Mouse (Mus musculus) liver, postnatal 0 days (tissue): ENCODE measurements around the gene Morf4l2. TPM values are rescaled to one million over a fixed set of nuclear protein-coding genes. Genes with fewer than 3 reads are reported as not detected.
"Not testable (repeated sequence)": the region's sequence is repeated elsewhere in the genome, so short reads cannot be mapped to it uniquely, and the experiment has no call there.

Source experiments
- ATAC-seq: fragments of 200-750 bp; cut with Nextera tagmentation; 2 replicates; pipeline ENCODE4 v1.8.0; 2017; ENCODE audit warnings: mild to moderate bottlenecking, moderate library complexity
- DNase-seq: peaks from one replicate; pipeline ENCODE4 v3.0.0-alpha.2; 2016
- H3K27ac ChIP-seq: fragments of 300-500 bp; sonication (generic); 2 replicates; pipeline ENCODE4 v1.5.1; 2014; ENCODE audit warnings: antibody characterized with exemption, moderate library complexity, mild to moderate bottlenecking, low read depth
- H3K27me3 ChIP-seq: fragments of 300-500 bp; sonication (generic); 2 replicates; pipeline ENCODE4 v1.6.1; 2014; ENCODE audit warnings: low read length, control low read depth, mixed read lengths; ENCODE audit not compliant: insufficient read depth
- H3K36me3 ChIP-seq: fragments of 300-500 bp; sonication (generic); replicated peaks from 2 replicates; pipeline ENCODE4 v1.6.1; 2014; ENCODE audit warnings: mild to moderate bottlenecking, control low read depth, low read length, moderate library complexity, mixed read lengths; ENCODE audit not compliant: insufficient read depth
- H3K4me1 ChIP-seq: fragments of 300-500 bp; sonication (generic); 2 replicates; pipeline ENCODE4 v1.6.1; 2014; ENCODE audit warnings: antibody characterized with exemption, mild to moderate bottlenecking, control low read depth; ENCODE audit not compliant: insufficient read depth
- H3K4me2 ChIP-seq: fragments of 300-500 bp; sonication (generic); 2 replicates; pipeline ENCODE4 v1.6.1; 2014; ENCODE audit warnings: low read depth, mild to moderate bottlenecking, low read length, moderate library complexity, mixed read lengths
- H3K4me3 ChIP-seq: fragments of 300-500 bp; sonication (generic); 2 replicates; pipeline ENCODE4 v1.5.1; 2014; ENCODE audit warnings: low read depth, low read length
- H3K9ac ChIP-seq: fragments of 300-500 bp; sonication (generic); replicated peaks from 2 replicates; pipeline ENCODE4 v1.6.1; 2014; ENCODE audit warnings: mild to moderate bottlenecking, moderate library complexity
- H3K9me3 ChIP-seq: fragments of 300-500 bp; sonication (generic); 2 replicates; pipeline ENCODE4 v1.6.1; 2016; ENCODE audit warnings: mild to moderate bottlenecking, control low read depth, low read length, mixed read lengths
- CTCF ChIP-seq: sonication (generic); IDR thresholded peaks from 2 replicates; pipeline ENCODE4 v1.5.1; 2016; ENCODE audit warnings: antibody characterized with exemption, low read depth
- EP300 ChIP-seq: IDR thresholded peaks from 2 replicates; pipeline ENCODE4 v1.6.1; 2016; ENCODE audit warnings: antibody characterized with exemption, low read depth, mild to moderate bottlenecking
- WGBS: fragments of 180-500 bp; shearing (Covaris S2); extraction: QIAGEN DNeasy Blood & Tissue Kit; methylation state at CpG from one replicate; pipeline ENCODE4 v1.1.7; 2014; ENCODE audit not compliant: insufficient replicate concordance; 5-methylcytosine and 5-hydroxymethylcytosine counted together
- polyA plus RNA-seq: library from polyadenylated mRNA; unstranded; fragments of >200 nt; fragmentation: Nextera tagmentation; extraction: Ambion mirVana; gene quantifications from 2 replicates; pipeline ENCODE4 v1.2.1, GENCODE M21; 2015

Gene Morf4l2
- polyA plus RNA-seq, 1 experiment from 2014 or later: 163 TPM

DNA sequence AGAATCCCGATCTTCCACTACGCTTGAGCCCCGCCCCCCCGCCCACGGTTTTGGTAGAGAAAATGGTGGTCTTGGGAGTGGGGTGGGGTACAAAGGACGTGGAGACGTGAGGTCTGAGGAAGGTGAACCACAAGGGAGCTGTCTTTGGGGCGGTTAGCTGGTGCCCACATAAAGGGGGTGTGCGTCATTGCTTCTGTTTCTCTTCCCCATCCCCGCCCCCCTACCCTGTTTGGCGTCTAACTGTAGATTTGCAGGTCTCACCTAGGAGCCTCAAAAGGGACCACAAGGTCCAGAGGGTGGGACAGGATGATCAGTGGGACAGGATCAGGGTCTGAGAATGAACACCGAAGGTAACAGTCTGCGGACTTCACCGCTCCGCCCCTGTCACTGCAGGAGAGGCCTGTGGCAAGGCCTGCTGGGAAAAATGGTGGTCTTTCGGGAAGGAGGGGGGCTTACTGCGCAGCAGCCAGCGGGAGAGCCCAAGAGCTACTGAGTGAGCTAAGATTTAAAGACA is 35.3 kb downstream of the Morf4l2 start:
- peaks cover 7% of the 10 kb centered on the region; the same call in 1 of the 2 replicates for H3K27me3 ChIP-seq
- no peaks in the 10 kb centered on the region for H3K9me3 ChIP-seq
- H3K4me2 ChIP-seq: peak overlapping the region; percentile 67
- TF ChIP-seq CTCF (no peak), EP300 (no peak)
- peak overlapping the region; percentile 50 for H3K4me3 ChIP-seq
- WGBS: 20% methylated on average over 16 of the region's 18 CpGs
- no peaks in the 10 kb centered on the region for H3K4me1 ChIP-seq
- peak overlapping the region; percentile 64 for H3K9ac ChIP-seq
- peak; percentile 45 for ATAC-seq
- peak; percentile 15 for DNase-seq
- 0 out of 2 replicates have a peak overlapping the region, but pooled peaks have one; percentile 16 for H3K27ac ChIP-seq
- no peaks in the 10 kb centered on the region for H3K36me3 ChIP-seq

GRCm38 (mm10) chrX:136707446-136708167 is 35.9 kb downstream of the Morf4l2 start, which contains the start of gene Tceal1:
Tceal1 (plus strand) TSS chrX:136707982.
- H3K27me3 ChIP-seq: peaks cover 7% of the 10 kb centered on the region; the same call in 1 of the 2 replicates
- no peaks in the 10 kb centered on the region for H3K9me3 ChIP-seq
- 0 out of 2 replicates have a peak within 1 kb of the TSS, but pooled peaks have one; percentile 16 for H3K27ac ChIP-seq
- H3K4me1 ChIP-seq: no peaks in the 10 kb centered on the region
- peak within 1 kb of the TSS; percentile 64 for H3K9ac ChIP-seq
- H3K4me3 ChIP-seq: peak within 1 kb of the TSS; percentile 50
- 22% methylated on average over 15 of the region's 15 CpGs for WGBS
- TF ChIP-seq EP300: no peak
- no peak for TF ChIP-seq CTCF
- DNase-seq (peak; percentile 37), ATAC-seq (peak; percentile 77)
- H3K36me3 ChIP-seq: no peaks in the 10 kb centered on the region
- H3K4me2 ChIP-seq: peak within 1 kb of the TSS; percentile 67

DNA sequence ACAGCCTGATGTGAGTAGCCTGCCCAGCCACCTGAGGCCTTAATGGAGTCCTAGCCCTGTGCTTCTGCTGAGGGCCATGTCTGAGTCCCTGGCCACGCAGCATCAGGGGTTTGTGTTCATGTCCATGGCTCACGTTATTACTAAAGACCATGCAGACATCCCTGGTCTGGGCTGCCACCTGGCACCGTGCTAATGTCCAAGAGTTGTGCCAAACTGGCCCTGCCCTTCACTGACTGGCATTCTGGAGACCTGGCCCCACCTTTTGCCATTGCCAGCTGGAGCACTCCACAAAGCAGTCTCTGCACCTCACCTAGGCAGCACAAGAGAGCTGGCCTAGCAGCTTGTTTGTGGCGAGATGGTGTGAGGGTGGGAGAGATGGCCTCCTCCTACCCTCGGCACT is 50.3 kb downstream of the Morf4l2 start:
- 89% methylated on average over 5 of the region's 5 CpGs for WGBS
- ATAC-seq (no peak), DNase-seq (no peak)
- Histone ChIP-seq H3K27ac (no peak overlapping the region), H3K4me2 (no peak overlapping the region), H3K4me3 (no peak overlapping the region), H3K9me3 (no peaks in the 10 kb centered on the region), H3K4me1 (no peaks in the 10 kb centered on the region), H3K27me3 (no peaks in the 10 kb centered on the region), H3K36me3 (no peaks in the 10 kb centered on the region), H3K9ac (no peak overlapping the region)
- TF ChIP-seq EP300 (no peak), CTCF (no peak)

DNA sequence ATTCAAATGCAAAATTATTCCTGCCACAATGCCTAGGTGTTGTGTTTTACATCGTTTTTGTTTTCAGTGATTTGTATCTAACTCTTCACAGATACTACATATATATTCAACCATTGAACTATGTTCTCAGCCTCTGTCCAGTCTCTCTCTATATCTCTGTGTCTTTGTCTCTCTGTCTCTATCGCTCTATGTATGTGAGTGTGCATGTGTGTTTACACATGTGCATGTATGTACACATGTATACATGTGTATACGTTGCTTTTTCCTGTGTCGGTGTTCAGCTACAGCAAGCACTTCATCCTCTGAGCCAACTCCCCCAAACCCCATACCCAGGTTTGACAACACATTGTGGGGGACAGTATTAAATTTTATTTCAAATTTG is 51.2 kb downstream of the Morf4l2 start:
- Histone ChIP-seq H3K9ac (no peak overlapping the region), H3K9me3 (no peaks in the 10 kb centered on the region), H3K4me1 (no peaks in the 10 kb centered on the region), H3K4me2 (no peak overlapping the region), H3K4me3 (no peak overlapping the region), H3K36me3 (no peaks in the 10 kb centered on the region), H3K27ac (no peak overlapping the region), H3K27me3 (no peaks in the 10 kb centered on the region)
- ATAC-seq: no peak
- WGBS: 70% methylated on average over 4 of the region's 4 CpGs
- no peak for DNase-seq
- TF ChIP-seq EP300 (no peak), CTCF (no peak)

DNA sequence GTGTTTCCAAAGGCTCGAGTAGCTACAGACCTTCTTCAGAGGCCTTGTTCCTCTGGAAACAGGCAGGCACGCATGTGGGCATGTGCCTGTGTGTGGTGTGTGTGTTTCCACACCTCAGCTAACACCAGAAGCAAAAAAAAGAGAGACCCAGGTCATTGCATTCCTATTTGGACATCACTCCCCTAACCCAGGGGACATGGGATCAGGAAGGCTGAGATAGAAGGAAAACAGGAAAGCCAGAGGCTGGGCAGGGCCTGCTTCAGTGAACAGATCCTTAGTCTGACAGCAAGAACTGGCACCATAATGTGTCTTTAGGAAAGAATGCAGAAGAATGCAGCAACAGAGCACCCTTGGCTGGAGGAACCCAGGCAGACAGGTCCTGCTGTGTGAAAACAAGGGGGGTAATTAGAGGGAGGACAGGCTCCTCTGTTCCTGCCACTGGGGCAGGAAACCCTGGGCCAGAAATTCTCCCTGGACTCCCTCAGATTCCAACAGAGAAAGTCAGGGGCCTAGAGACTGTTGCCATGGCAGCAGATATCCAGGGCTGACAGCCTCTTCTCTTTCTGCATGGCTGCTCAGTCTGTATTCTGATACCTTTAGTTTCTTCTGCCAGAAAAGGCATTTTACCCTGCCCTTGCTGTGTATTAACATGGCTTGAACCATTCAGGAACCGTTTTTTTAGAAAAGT is 51.7 kb downstream of the Morf4l2 start:
- H3K9ac ChIP-seq, H3K4me2 ChIP-seq, H3K4me1 ChIP-seq, ATAC-seq, DNase-seq, H3K36me3 ChIP-seq, H3K27ac ChIP-seq, H3K9me3 ChIP-seq, H3K27me3 ChIP-seq, H3K4me3 ChIP-seq: not testable (repeated sequence)
- 54% methylated on average over 3 of the region's 3 CpGs for WGBS

Other genes with a start within 250 kb of the Morf4l2 start
- not detected in 2 replicates for gene Kir3dl1, start 225.7 kb downstream of the Morf4l2 start, polyA plus RNA-seq
- not detected in 2 replicates for gene Kir3dl2, start 199.6 kb downstream of the Morf4l2 start, polyA plus RNA-seq
- gene Tceal3, start 152.8 kb downstream of the Morf4l2 start, polyA plus RNA-seq: not detected in 2 replicates
- 0.96 and 0.97 TPM in 2 replicates for gene Tceal1, start 35.7 kb downstream of the Morf4l2 start, polyA plus RNA-seq
- not detected in 2 replicates for gene Glra4, start 36.5 kb upstream of the Morf4l2 start, polyA plus RNA-seq
- 0.18 and 0.26 TPM in 2 replicates for gene Plp1, start 79.0 kb upstream of the Morf4l2 start, polyA plus RNA-seq
- not detected in 2 replicates for gene Rab9b, start 125.1 kb upstream of the Morf4l2 start, polyA plus RNA-seq
- not detected in 2 replicates for gene H2bfm, start 183.6 kb upstream of the Morf4l2 start, polyA plus RNA-seq
- 12.9 and 16.1 TPM in 2 replicates for gene Tmsb15b2, start 231.8 kb upstream of the Morf4l2 start, polyA plus RNA-seq
- 0.45 and 1.3 TPM in 2 replicates for gene Tmsb15l, start 233.2 kb upstream of the Morf4l2 start, polyA plus RNA-seq
- gene Tmsb15b1, start 233.2 kb upstream of the Morf4l2 start, polyA plus RNA-seq: 8.7 and 9.1 TPM in 2 replicates
- gene Zcchc18, start 249.5 kb upstream of the Morf4l2 start, polyA plus RNA-seq: 0.21 and 0.25 TPM in 2 replicates